Mouse (Mus musculus) C2C12 (cell line): ENCODE data around the gene Fam241b.
A peak's percentile ranks its signal among the peaks of the same experiment; 100 is the strongest.

Source experiments
- CEBPB ChIP-seq: IDR thresholded peaks from one replicate; pipeline ENCODE4 v1.6.1; 2011; ENCODE audit warnings: low read depth, mild to moderate bottlenecking, control low read depth, moderate library complexity
- CTCF ChIP-seq: IDR thresholded peaks from one replicate; pipeline ENCODE4 v1.5.1; 2011; ENCODE audit not compliant: control insufficient read depth, insufficient read depth, insufficient read length
- FOSL1 ChIP-seq: IDR thresholded peaks from one replicate; pipeline ENCODE4 v1.8.0; 2011; ENCODE audit warnings: mild to moderate bottlenecking, low read length; ENCODE audit not compliant: poor library complexity, insufficient read depth, severe bottlenecking
- MAX ChIP-seq: IDR thresholded peaks from one replicate; pipeline ENCODE4 v1.6.1; 2011; ENCODE audit warnings: mild to moderate bottlenecking, control low read depth
- USF1 ChIP-seq: IDR thresholded peaks from one replicate; pipeline ENCODE4 v1.6.1; 2011; ENCODE audit warnings: low read depth, mild to moderate bottlenecking, control low read depth, moderate library complexity

DNA sequence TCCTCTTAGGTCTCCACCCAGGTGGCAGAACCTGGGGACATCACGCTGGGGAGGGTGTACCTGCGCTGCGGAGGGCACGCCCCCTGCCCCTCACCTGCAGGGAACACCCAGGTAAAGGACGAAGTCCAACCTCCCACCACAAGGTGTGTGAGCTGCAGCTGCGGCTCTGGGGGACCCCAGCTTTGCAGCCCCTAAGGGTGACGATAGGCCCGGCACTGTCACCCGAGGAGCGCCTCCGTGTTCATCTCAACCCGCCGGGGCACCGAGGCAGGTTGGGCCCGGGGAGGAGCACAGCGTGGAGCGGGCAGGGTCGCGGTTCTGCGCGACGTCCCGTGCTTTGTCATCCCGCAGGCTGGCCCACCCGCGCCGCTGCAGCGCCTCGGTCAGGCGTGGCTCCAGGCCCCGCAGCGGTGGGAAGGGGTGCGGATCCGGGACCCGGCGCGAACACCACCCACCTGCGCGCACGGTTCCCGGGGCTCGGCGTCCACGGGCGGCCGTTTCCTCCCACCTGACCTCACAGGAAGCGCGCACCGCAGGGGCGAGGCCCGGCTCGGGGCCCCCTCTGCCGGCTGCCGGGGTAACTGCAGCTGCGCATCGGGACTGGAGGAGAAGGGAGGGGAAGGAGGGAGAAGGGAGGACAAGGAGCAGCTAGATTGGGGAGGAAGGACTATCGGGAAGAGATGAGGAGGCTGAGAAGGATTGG lies 33.1 kb downstream of the Fam241b start:
- TF ChIP-seq CEBPB (no peak), USF1 (no peak), CTCF (peak; percentile 45), MAX (no peak), FOSL1 (no peak)
